Mouse (Mus musculus) adrenal gland, postnatal 4 days (tissue): Measurements from ENCODE around the gene Kremen2. TPM values are rescaled to one million over a fixed set of nuclear protein-coding genes. Genes with fewer than 3 reads are reported as not detected.

Experiments used
- DNase-seq, 2 experiments: peaks; one replicate each; pipeline ENCODE4 v3.0.0; 2021 to 2022; ENCODE audit warnings: low spot score in 2 of 2, mixed read lengths in 2 of 2
- total RNA-seq, 2 experiments: library from RNA; stranded (reverse); gene quantifications; 2 replicates each; pipeline ENCODE4 v1.2.3; 2021

Gene Kremen2
- total RNA-seq, 2 experiments from 2014 or later, result 0.14 TPM; not detected in 1

- no peak for DNase-seq
These were observed 7.9 kb downstream of the Kremen2 start for GRCm38 (mm10) chr17:23737493-23738445.

DNA sequence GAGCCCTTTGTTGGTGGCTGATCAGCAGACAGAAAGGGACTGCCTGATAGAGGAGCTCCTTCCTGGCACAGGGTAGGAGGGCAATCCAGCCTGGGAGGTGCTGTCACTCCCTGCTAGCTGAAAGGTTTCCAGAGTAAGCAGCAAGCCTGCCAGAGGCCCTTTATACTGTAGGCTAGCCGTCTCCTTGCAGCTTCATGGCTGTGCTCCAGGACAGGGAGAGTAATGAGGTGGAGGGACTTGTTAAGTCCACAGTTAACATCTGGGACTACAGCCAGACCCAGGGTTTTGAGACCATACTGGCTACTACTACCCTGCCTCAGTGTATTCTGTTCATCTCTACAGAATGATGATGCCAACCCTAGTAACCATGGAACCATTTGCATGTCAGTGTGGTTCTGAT lies 11.3 kb downstream of the Kremen2 start:
- no peak for DNase-seq

DNA sequence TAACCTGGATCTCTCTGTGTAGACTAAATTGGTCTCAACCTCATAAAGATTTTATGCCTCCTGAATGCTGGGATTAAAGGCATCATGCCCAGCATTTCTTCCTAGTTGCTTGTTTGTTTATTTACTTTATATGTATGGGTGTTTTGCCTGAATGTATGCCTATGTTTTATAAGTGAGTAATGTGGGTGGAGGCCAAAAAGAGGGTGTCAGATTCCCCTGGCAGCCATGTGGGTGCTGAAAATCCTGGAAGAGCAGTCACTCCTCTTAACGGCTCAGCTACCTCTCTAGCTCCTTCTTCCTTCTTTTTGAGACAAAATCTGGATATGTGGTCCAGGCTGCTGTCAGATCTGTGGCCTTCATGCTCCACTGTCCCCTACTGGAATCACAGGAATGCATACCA lies 15.2 kb downstream of the Kremen2 start:
- no peak for DNase-seq

DNA sequence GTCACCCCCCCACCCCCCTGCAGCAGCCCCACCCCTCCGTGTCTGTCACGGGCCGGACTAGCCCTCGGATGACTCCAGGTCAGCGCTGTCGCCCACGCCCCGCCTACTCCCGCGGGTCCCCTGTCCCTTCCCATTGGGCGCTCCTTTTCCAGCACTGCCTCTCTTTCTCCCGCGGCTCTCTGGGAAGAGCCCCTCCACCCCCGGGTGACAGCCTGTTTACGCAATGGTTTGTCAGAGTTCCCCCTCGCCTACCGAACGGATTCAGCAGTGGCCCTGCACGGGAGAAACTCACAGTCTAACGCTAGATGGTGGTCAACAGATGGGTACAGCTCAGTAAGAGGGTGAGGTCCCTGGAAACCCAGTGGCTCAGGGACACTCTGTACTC lies 18.9 kb downstream of the Kremen2 start:
- peak in 1 of 2 experiments; percentile 75 for DNase-seq

- DNase-seq, result peak; percentile 89 to 93
These were observed 19.5 kb downstream of the Kremen2 start, which contains the start of gene Pkmyt1 for GRCm38 (mm10) chr17:23725999-23726757. Pkmyt1 (plus strand) TSS chr17:23726336.

- no peak for DNase-seq
These were observed 20.2 kb downstream of the Kremen2 start for GRCm38 (mm10) chr17:23725477-23725876.

DNA sequence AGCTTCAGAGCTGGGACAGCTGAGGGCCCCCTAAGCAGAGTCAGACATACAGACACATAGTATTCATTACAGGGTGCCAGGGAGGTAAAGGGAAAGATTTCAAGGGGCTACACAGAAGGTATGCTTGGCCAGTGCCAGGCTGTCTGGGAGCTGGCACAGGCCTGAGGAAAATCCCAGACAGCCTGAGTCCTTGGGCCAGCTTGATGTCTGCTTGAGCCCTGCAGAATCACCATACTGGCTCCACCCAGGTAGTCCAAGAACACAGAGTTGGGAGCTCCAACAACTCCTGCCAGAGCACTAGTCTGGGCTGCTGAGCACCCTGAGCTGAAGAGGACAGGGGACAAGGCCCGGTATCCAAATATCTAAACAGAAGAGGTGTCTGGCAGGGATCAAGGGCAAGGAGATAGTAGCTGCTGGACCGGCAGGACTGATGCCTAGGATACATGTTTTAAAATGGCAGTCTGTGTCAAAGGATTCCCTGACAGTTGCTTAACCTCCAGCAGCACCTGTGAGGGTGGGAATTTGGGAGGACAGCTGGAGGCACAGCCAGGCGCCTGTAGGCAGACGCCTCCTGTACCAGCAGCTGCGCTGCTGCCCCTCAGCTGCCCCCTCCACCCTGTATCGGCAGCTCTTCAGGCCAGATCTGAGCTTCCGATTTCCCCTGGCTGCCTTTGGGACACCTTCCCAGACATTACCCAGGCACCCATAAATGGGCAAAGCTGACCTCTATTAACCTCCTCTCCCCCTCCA lies 23.1 kb downstream of the Kremen2 start, which contains the start of gene 1520401A03Rik:
1520401A03Rik (minus strand) TSS at position 408 of the 750 bp plus-strand sequence.
- no peak for DNase-seq

GRCm38 (mm10) chr17:23721886-23722285 lies 23.7 kb downstream of the Kremen2 start:
- DNase-seq, result no peak

- no peak for DNase-seq
These were observed 26.2 kb downstream of the Kremen2 start for GRCm38 (mm10) chr17:23719455-23719854.

DNA sequence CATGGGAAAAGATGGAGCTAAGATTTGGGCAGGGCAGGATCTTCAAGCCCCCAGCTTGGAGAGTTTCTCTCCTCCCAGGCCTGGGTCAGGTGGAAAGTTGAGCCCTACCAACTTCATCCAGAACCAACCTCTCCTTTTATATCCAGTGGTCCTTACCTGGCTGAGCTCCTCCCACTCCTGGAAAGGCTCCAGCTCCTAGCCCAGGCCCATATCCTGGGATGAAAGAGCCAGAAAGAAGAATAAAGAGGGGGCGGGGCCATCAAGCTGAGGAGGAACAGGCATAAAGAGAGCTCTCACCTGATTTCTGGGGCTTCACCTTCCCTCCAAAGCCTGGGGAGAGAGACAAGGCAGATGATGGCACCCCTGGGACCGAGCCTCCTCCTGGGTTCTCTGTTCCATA lies 28.6 kb downstream of the Kremen2 start:
- DNase-seq, result no peak

DNA sequence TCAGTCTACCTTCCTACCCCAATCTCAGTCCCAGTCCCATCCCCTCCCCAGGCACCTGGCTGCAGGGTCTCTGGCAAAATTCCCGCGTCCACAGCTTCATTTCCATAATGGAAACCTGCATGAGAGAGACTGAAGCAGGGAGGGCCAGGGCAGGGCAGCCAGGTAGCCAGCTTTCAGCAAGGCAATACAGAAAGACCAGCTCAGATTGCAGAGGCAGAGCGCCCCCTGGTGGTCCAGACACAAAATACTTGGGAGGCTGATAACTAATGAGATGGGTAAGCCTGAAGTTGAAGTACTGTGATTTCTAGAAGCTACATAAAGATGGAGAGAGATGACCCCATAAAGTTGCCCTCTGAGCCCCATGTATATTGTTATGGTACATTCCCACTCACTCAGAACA lies 39.4 kb downstream of the Kremen2 start:
- DNase-seq, result peak; percentile 53 to 58

GRCm38 (mm10) chr17:23705525-23706104 lies 40.0 kb downstream of the Kremen2 start:
- no peak for DNase-seq

DNA sequence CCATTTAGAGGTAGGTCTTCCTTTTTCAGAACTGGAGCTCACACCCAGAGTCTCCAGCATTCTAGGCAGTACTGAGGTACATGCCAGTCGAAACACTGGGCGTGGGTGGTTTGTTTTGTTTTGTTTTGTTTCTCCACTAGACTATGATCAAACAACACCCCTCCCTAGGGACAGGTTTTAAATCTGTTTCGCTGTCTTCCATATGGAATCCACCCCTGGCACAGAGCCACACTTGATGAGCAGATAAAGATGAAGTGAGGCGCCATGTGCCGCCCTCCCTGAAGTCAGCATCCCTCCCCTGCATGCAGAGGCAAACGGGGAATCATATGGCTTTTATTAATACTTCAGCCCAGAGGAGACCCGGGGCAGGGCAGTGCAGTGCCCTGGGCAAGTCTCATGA lies 40.9 kb downstream of the Kremen2 start:
- DNase-seq, result no peak

GRCm38 (mm10) chr17:23703301-23703700 lies 42.3 kb downstream of the Kremen2 start:
- no peak for DNase-seq

- peak; percentile 70 to 73 for DNase-seq
These were observed 45.6 kb downstream of the Kremen2 start for GRCm38 (mm10) chr17:23700079-23700478.

DNA sequence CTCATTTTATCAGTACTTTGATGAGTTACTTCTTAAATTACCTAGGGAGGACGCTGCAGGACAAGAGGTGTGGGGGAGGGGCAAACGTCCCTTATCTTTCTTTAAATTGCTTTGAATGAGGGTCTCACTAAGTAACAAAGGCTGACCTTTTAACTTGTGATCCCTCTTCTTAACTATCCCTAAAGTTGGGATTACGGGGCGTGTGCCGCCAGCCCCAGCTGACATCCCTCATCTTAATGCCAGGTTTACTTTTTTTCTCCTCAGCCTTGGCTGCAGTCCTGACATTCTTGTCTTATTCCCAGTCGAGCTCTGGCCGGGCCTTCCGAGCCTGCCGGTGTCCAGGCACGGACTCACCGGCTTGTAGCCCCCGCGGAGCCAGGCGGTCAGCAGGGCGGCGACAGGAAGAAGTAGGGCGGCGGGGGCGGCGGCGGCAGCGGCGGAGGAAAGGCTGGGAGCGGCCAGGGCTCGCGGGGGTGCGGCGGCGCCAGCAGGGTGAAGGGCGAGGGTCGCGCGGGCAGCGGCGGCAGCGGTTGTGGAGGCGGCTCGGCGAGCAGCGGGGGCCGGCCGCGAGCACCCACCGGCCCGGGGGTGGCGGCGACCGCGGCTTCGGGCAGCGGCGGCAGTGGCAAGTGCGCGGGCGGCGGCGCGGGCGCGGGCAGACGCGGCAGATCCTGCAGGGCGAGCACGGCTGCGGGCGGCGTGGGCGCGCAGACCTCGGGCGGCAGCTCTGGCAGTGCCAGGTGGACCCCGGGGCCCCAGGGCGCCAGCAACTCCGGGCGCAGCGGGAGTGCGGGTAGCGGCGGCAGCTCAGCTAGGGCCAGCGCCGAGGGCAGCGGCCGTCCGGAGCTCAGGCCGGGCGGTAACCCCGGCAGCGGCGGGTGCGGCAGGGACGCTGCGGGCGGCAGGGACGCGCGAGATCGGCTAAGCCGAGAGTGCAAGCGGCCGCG lies 46.2 kb downstream of the Kremen2 start:
- no peak for DNase-seq

DNA sequence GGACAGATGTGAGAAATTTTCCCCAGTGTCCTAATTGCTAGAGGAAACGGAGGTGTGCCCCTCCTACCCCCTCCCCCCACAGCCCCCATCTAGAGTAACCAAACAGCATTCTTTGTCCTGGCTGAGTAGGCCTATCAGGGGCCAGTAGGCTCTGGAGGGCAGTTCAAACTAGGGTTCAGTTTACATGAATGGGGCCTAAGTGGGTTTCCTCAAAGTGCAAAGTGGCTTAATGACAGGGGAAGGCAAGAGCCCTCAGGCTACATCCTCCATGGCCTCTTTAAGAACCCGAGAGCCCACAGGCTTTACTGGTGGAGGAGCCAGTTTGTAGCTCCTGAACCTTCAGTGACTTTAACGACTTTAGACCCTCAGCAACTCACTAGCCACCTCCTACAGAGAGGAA lies 49.8 kb downstream of the Kremen2 start:
- DNase-seq, result no peak

GRCm38 (mm10) chr17:23694491-23694890 lies 51.1 kb downstream of the Kremen2 start:
- DNase-seq, result no peak
